Mouse (Mus musculus): ENCODE results near the gene Ccdc59. TPM values are rescaled to one million over a fixed set of nuclear protein-coding genes. Genes with fewer than 3 reads are reported as not detected.

The Ccdc59 gene
- total RNA-seq (2022) = 10 to 100 TPM in 1 of 4 experiments, 1 to 10 TPM in 3; 6.9 to 10.5 (median 9.4) TPM

- DNase-seq (ENCODE audit: low spot score) = peak; percentile 96
Observed at GRCm38 (mm10) chr10:105840928-105841888, at the start of gene Ccdc59, which contains the start of gene Mettl25. Gene Ccdc59, plus strand, starts transcription at chr10:105841067. Gene Mettl25, minus strand, starts transcription at chr10:105841380.

DNA sequence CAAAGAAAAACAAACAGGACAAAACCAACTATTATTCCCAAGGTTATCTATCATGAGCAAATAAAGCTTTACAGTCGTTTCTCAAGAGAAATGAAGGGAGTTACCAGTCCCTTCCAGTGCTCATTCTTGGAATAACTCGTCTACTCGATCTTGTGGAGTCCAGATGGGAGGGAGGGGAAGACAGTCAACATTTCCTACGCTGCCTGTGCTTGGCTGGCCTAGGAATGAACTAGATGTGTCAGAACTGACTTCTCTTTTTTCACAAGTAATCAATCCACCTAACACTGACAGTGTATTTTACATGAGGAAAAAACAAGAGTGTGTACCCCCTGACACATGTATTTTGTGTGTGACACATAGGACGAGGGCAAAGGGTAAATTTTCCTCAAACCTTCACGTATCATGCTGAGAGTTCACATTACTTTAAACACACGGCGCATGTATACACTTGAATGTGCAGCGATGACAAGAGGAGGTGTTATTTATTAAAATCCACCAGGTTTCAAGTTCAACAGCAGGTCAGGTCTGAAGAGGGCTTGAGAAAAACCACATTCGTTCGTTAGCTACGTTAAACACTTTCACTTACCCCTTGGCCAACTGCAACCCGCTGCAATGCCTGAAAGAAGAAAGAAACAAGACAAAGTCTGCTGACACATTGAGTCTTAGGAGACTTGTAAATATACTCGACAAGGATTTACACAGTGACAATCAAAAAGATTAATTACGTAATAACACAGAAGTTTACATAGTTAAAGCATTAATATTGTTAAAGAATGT lies 46.9 kb upstream of the Ccdc59 start:
- no peak for DNase-seq (ENCODE audit: low spot score)

DNA sequence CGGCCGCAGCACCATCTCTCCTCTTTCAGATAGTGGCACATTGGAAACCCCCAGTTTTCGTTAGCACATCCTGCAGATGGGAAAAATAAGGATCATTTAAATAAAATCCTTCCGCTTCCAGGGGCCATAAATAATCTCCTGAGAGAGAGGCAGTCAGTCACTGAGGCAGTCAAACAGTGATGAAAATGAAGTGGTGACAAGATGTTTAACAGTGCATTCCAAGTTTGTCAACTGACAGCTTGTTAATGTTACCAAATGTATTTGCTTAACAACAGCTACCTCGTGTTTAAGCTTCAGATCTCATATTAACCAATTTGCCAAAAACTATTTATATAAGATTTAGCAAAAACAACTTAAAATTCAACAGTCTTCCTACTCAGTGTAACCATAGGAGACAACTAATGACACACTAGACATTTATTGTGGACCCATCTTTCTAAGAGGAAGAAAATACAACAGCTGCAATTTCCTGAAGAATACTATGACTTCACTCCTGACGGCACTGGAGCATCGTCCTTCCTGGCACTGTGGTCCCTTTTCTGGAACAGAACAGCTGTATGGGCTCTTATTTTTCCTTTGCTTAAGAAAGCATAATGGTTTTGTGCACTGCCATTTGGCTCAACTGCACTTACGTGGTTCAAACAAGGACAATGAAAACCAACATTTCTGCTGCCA lies 43.5 kb upstream of the Ccdc59 start:
- DNase-seq (ENCODE audit: low spot score) = no peak

DNA sequence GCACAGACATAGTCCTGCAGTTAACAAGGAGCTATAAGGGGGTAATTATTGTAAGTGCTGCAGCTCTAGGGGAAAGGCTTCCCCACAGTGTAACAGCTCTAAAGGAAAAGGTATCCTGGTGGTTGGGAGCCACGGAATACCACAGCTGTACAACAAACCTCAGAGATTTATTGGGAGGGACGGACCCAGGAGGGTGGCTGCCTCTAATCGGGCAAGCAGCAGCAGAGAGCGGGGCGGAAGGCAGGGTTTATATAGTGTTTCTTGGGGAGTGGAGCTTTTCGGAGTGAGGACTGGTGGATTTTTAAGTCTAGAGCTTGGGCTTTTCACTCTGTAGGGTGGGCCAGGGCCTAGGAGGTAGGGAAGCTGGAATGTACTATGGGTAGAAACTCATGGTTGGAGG lies 39.7 kb upstream of the Ccdc59 start:
- no peak for DNase-seq (ENCODE audit: low spot score)

DNA sequence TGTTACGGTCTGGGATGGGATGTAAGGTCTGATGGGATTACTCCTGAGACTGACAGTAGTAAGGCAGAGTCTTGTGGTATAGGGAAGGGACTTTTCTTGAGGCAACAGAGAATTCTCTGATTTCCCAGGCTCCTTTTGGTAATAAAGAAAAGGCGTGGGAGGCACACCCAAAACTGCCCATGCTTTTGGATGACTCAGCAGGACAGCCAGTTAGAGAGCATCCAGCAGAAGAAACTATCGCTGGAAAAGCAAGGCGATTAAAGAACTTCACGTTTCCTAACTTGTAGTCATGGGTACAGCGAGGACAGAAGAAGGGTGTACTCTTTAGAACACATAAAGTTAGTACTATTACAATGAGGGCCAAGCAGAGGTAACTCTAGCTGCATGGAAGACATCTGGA lies 38.7 kb upstream of the Ccdc59 start:
- no peak for DNase-seq (ENCODE audit: low spot score)

DNA sequence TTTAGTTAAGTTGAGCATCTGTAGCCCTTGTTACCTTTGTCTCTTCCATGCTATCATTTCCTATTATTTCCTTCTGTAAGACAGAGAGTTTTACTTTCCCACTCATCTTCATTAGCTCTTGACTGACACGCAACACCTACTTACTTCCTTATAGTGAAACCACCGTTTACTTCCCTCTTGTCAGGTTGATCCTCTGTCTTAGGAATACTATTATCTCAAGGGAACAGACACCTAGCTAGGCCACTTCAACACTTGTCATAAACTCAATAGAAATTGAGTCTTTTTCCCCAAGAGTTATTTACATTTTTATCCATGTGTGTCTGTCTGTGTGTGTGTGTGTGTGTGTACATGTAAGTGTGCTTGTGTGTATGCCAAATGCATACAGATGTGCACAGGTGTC lies 37.4 kb upstream of the Ccdc59 start:
- DNase-seq (ENCODE audit: low spot score) = no peak

- no peak for DNase-seq (ENCODE audit: low spot score)
Observed at GRCm38 (mm10) chr10:105806259-105807010, 34.4 kb upstream of the Ccdc59 start.

GRCm38 (mm10) chr10:105834627-105835228 lies 6.1 kb upstream of the Ccdc59 start:
- no peak for DNase-seq (ENCODE audit: low spot score)

DNA sequence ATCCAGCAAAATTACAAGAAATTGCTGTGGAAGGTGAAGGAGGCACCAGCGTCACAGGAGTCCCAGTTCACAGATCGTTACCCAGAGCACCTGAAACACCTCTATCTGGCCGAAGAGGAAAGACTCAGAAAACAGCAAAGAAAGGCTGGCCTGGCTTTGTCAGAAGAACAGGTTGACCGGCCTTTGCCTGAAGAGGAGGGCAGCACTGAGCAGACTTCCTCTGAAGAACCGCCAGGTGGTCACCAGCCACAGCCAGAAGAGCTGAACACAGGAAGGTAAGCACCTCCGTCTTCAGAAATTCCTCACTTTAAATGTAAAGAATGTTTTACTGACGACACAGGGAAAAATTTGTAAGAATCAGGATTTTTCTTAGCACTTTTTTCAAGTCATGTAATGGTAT lies 1.7 kb downstream of the Ccdc59 start:
- DNase-seq (ENCODE audit: low spot score) = no peak

- no peak for DNase-seq (ENCODE audit: low spot score)
Observed at GRCm38 (mm10) chr10:105850286-105850685, 9.4 kb downstream of the Ccdc59 start.

GRCm38 (mm10) chr10:105851136-105851535 lies 10.3 kb downstream of the Ccdc59 start:
- no peak for DNase-seq (ENCODE audit: low spot score)

- DNase-seq (ENCODE audit: low spot score) = no peak
Observed at GRCm38 (mm10) chr10:105867312-105867711, 26.4 kb downstream of the Ccdc59 start.

Other genes with a start within 250 kb of the Ccdc59 start
- 1 to 10 TPM; 3.2 to 4.5 (median 3.6) TPM for gene Mettl25, start 313 bp downstream of the Ccdc59 start, total RNA-seq (2022)